Mouse (Mus musculus) T-cell, adult 66 days (primary cell): ENCODE measurements around the gene Gm49373. TPM values are rescaled to one million over a fixed set of nuclear protein-coding genes. Genes with fewer than 3 reads are reported as not detected.

ENCODE experiments used
- total RNA-seq, 2 experiments: library from RNA; stranded (reverse); gene quantifications; 3 replicates in 1 of 2; 4 replicates in 1 of 2; pipeline ENCODE4 v1.2.4; 2023

Gene Gm49373
- total RNA-seq, result 1 to 10 TPM; 2.3 to 4.1 TPM

DNA sequence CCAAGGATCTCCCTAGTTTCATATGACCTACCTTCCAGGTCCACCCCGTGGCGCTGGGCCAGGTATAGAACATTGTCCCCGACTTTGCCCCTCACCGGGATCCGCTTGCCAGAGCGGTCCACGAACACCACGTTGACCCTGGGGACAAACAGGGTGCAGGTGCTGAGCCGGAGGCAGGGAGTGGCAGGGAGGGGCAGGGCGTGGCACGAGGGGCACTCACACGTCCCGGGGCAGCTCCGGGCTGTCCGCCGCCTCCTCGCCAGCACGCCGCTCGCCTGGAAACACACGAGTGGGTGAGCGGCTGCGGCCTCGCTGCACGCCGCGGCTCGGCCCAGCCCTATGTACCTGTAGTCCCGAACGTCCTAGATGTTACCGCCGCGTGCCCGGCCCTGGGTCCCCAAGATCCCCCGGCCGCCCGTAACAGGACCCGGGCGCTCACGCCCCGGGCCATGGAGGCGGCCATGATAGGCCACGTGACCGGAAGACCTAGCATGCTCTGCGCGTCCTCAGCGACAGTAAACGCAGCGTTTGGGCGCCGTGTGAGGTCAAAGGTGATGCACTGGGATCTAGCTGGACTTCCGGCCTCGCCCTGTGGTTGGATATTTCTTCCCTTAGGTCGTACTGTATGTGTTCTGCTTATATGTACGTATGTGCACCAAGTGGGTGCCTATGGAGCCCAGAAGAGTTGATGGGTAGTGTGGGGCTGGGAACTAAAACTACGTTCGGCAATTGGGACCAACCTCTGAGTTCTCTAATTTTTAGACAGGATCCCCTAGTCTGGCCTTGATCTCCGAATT lies at the start of gene Gm49373, which contains the start of gene Fdx1l:
TSS of gene Gm49373 (minus strand) at position 53 of the 797 bp plus-strand sequence.
TSS of gene Fdx1l (minus strand) at position 571 of the 797 bp plus-strand sequence.

DNA sequence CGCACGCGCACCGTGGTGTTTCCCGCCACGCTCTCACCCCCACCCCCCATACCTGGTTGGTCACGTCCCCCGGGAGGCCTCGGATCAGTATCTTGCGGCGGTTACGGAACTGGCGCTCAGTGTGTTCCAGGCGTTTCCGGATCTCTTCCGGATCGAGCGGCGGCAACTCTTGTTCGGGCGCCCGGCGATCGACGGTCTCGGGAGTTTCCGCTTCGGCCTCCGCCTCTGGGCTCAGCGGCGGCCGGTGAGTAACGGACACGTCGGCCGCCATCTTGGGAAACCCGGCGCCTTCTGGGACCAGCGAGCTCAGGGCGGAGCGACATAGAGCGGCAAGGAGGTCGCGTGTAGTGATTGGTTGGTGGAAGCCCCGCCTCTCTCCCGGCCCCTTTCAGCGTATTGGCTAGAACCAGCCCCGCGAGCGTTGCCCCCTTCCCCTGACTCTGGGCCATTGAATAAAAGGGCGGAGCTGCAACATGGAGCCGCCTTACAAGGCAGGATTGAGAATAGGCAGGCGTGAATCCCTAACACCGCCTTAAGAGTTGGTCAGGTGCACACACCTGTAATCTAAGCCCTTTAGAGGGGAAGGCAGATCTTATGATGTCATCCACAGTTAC lies 18.9 kb upstream of the Gm49373 start, which contains the start of the genes Gm38431 and Raver1:
TSS of gene Gm38431 (minus strand) at position 291 of the 614 bp plus-strand sequence.
TSS of gene Raver1 (minus strand) at position 302 of the 614 bp plus-strand sequence.

DNA sequence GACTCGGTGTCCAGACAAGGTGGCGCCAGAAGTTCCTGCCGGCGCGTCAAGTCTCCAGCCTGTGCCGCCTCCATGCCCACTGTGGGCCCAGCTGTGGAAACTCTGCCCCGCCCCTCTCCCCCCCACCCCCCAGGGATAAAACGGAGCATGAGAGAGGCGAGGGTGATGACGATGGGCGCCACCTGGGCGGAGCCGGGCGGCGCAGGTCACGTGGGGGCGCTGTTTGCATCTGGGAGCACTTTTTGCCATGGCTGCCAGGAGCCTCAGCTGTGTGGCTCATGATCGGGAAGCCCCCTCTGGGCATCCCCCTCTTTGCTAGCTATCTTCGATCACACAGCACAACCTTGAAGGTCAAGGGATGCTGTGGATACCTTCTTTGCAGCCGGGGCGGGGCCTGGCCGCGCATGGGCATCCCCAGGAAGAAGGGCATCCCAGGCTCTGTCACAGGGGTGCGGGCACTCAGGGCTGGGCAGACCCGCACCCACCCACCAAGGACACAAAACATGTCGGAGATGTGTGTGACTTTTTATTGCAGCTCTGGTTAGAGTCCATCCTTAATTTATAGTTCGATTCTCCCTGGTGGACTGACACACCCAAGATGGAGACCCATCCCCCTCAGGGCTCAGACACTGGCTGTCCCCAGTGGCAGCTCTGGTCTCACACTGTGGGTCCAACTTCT lies 5.8 kb downstream of the Gm49373 start, which contains the start of gene Zglp1:
TSS of gene Zglp1 (minus strand) at position 88 of the 679 bp plus-strand sequence.

DNA sequence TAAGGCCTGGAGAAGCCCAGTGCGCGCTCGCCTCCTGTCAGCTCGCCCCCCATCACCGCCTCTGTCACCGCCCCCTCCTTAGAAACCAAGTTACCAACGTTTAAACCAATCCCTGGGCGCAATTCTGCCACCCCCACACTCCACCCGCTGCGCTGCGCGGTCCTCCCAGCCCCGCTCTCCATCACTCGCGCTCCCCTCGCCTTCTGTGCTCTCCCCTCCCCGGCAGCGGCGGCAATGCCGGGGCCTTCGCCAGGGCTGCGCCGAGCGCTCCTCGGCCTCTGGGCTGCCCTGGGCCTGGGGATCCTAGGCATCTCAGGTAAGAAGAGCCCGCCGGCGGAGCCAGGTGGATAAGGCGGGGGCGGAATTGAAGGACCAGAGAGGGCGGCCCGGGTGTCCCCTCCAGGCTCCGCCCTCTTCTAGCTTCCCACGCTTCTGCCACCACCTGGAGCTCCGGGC lies 41.0 kb downstream of the Gm49373 start, which contains the start of gene Icam5:
TSS of gene Icam5 (plus strand) at position 178 of the 456 bp plus-strand sequence.

DNA sequence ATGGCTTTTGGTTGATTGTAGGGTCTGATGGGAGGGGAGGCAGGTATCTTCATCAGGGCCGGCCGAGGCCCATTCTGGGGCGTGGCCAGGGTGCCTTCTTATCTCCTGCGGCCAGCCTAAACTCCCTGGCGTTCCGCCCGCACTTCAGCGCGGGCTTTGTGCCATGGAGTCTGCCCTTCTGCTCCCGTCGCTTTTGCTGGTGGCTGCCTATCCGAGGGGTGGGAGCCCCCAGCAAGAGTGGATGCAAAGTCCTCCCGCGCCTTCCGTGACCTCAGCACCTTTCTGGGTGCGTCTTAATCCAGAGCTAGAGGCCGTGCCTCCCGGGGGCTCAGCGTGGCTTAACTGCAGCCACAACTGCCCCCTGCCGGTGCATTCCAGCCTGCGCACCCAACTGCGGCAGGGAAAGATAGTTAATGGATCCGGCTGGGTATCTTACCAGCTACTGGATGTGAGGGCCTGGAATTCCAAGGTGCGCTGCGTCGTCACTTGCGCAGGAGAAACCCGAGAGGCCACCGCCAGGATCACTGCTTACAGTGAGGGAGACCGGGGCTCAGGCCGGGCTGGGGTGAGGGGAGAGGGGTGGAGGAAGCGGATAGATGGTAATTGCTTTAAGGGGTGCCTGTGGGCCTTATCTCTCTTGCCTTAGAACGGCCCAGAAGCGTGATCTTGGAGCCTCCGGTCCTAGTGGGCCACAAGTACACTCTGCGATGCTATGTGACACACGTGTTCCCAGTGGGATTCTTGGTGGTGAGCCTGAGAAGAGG lies 43.4 kb downstream of the Gm49373 start, which contains the start of gene Icam4:
TSS of gene Icam4 (plus strand) at position 83 of the 764 bp plus-strand sequence.

DNA sequence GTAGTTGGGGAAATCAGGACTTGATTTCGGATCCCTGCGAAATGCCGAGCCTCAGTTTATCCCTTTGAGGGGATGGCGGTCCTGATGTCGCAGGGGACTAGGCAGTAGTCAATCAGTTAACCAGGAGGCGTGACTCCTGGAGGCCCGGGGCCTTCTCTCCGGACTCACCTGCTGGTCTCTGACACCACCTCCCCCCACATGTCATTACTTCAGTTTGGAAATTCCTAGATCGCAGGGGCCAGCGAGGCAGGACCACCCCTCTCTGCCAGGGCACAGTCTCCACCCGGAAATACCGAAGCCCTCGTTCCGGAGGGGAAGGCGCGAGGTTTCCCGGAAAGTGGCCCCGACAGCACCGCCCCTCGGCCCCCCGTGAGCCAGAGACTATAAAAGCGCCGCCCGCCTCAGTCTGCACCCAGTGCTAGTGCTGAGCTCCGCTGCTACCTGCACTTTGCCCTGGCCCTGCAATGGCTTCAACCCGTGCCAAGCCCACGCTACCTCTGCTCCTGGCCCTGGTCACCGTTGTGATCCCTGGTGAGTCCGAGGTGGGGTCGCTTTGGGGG lies 57.2 kb downstream of the Gm49373 start, which contains the start of gene Icam1:
TSS of gene Icam1 (plus strand) at position 415 of the 560 bp plus-strand sequence.

Other genes with a start within 250 kb of the Gm49373 start
- 10 to 100 TPM; 59.7 to 65.3 TPM for gene A230050P20Rik, start 204.5 kb downstream of the Gm49373 start, total RNA-seq
- 1 to 10 TPM; 1.1 to 3.0 TPM for gene Angptl6, start 193.4 kb downstream of the Gm49373 start, total RNA-seq
- 100 to 1,000 TPM in 1 of 2 experiments, 10 to 100 TPM in 1; 95.1 to 102 TPM for gene Ppan, start 184.9 kb downstream of the Gm49373 start, total RNA-seq
- 100 to 1,000 TPM; 187 to 197 TPM for gene Eif3g, start 174.5 kb downstream of the Gm49373 start, total RNA-seq
- gene Dnmt1, start 113.2 kb downstream of the Gm49373 start, total RNA-seq, result 100 to 1,000 TPM in 1 of 2 experiments, 10 to 100 TPM in 1; 99.8 to 107 TPM
- 1 to 10 TPM; 2.5 to 6.7 TPM for gene S1pr2, start 96.3 kb downstream of the Gm49373 start, total RNA-seq
- 10 to 100 TPM; 51.2 to 53.0 TPM for gene Mrpl4, start 70.4 kb downstream of the Gm49373 start, total RNA-seq
- 10 to 100 TPM; 43.1 to 49.4 TPM for gene Icam1, start 57.1 kb downstream of the Gm49373 start, total RNA-seq
- 1 to 10 TPM in 1 of 2 experiments, under 1 TPM in 1; 0.56 to 1.2 TPM for gene Icam4, start 43.7 kb downstream of the Gm49373 start, total RNA-seq
- gene Icam5, start 41.0 kb downstream of the Gm49373 start, total RNA-seq, result under 1 TPM; 0.62 to 0.73 TPM
- gene Zglp1, start 6.0 kb downstream of the Gm49373 start, total RNA-seq, result 1 to 10 TPM; 2.6 to 3.7 TPM
- gene Fdx1l, start 518 bp upstream of the Gm49373 start, total RNA-seq, result 10 to 100 TPM; 33.5 to 34.0 TPM
- gene Gm38431, start 18.9 kb upstream of the Gm49373 start, total RNA-seq, result 10 to 100 TPM; 12.8 to 16.0 TPM
- gene Raver1, start 18.9 kb upstream of the Gm49373 start, total RNA-seq, result 100 to 1,000 TPM; 110 to 111 TPM
- gene Tyk2, start 58.1 kb upstream of the Gm49373 start, total RNA-seq, result 10 to 100 TPM; 65.7 to 68.6 TPM
- 100 to 1,000 TPM; 132 to 148 TPM for gene Cdc37, start 76.9 kb upstream of the Gm49373 start, total RNA-seq
- gene Pde4a, start 92.6 kb upstream of the Gm49373 start, total RNA-seq, result 1 to 10 TPM in 1 of 2 experiments, under 1 TPM in 1; 0.74 to 1.8 TPM
- 10 to 100 TPM; 35.2 to 43.8 TPM for gene Keap1, start 166.3 kb upstream of the Gm49373 start, total RNA-seq
- gene S1pr5, start 175.3 kb upstream of the Gm49373 start, total RNA-seq, result 1 to 10 TPM; 1.1 to 1.9 TPM
- gene Atg4d, start 192.2 kb upstream of the Gm49373 start, total RNA-seq, result 10 to 100 TPM; 48.4 to 48.8 TPM
- gene Kri1, start 214.9 kb upstream of the Gm49373 start, total RNA-seq, result 100 to 1,000 TPM; 142 to 150 TPM
- gene Cdkn2d, start 218.3 kb upstream of the Gm49373 start, total RNA-seq, result 10 to 100 TPM; 48.2 to 56.3 TPM
- 1 to 10 TPM; 1.8 to 2.7 TPM for gene Ap1m2, start 239.2 kb upstream of the Gm49373 start, total RNA-seq
- 100 to 1,000 TPM; 379 to 394 TPM for gene Slc44a2, start 247.6 kb upstream of the Gm49373 start, total RNA-seq